Mouse (Mus musculus) liver, adult 2 months (tissue): ENCODE measurements around the gene Zbtb45. TPM values are rescaled to one million over a fixed set of nuclear protein-coding genes. Genes with fewer than 3 reads are reported as not detected.

Experiments used
- DNase-seq: peaks from one replicate; pipeline ENCODE4 v3.0.0-alpha.2; 2011; ENCODE audit warnings: low read depth, low spot score; ENCODE audit errors: extremely low read depth
- H3K27ac ChIP-seq: fragments of 200-500 bp; replicated peaks from 2 replicates; pipeline ENCODE4 v1.5.1; 2012; ENCODE audit warnings: low read depth, mild to moderate bottlenecking, control low read depth, inconsistent platforms, low read length; ENCODE audit not compliant: insufficient read depth
- H3K27me3 ChIP-seq: fragments of 200-500 bp; 2 replicates; pipeline ENCODE4 v1.6.1; 2012; ENCODE audit warnings: mild to moderate bottlenecking, moderate library complexity, low read length, inconsistent platforms; ENCODE audit not compliant: control insufficient read depth, insufficient read depth
- H3K36me3 ChIP-seq: fragments of 200-500 bp; 2 replicates; pipeline ENCODE4 v1.6.1; 2012; ENCODE audit warnings: low read length, inconsistent platforms; ENCODE audit not compliant: control insufficient read depth, insufficient read depth
- H3K4me1 ChIP-seq: fragments of 200-500 bp; 2 replicates; pipeline ENCODE4 v1.6.1; 2011; ENCODE audit warnings: low read length; ENCODE audit not compliant: control insufficient read depth, insufficient read depth
- H3K4me3 ChIP-seq: fragments of 200-500 bp; 2 replicates; pipeline ENCODE4 v1.5.1; 2011; ENCODE audit warnings: low read depth, mild to moderate bottlenecking, control low read depth, low read length, moderate library complexity; ENCODE audit not compliant: insufficient read depth
- H3K79me2 ChIP-seq: fragments of 200-500 bp; 2 replicates; pipeline ENCODE4 v1.6.1; 2012; ENCODE audit warnings: inconsistent platforms, mild to moderate bottlenecking, low read length, moderate library complexity; ENCODE audit not compliant: control insufficient read depth, insufficient read depth
- H3K9ac ChIP-seq: fragments of 200-500 bp; 2 replicates; pipeline ENCODE4 v1.6.1; 2012; ENCODE audit warnings: low read depth, mild to moderate bottlenecking, control low read depth, inconsistent platforms, low read length
- CTCF ChIP-seq: fragments of 200-500 bp; IDR thresholded peaks from 2 replicates; pipeline ENCODE4 v1.5.1; 2011; ENCODE audit warnings: low read depth, low read length, control low read depth
- POLR2A ChIP-seq: fragments of 200-500 bp; IDR thresholded peaks from 2 replicates; pipeline ENCODE4 v1.6.1; 2011; ENCODE audit warnings: low read length, control low read depth; ENCODE audit not compliant: insufficient read depth; ENCODE audit errors: extremely low read depth
- WGBS: fragments of 180-500 bp; shearing (Covaris S2); methylation state at CpG from one replicate; pipeline ENCODE4 v1.1.7; 2018; 5-methylcytosine and 5-hydroxymethylcytosine counted together
- polyA plus RNA-seq: library from polyadenylated mRNA; depleted of rRNA; stranded (reverse); fragments of >200 nt; gene quantifications from 2 replicates; pipeline ENCODE4 v1.2.3, GENCODE M21; 2012; rRNA removed
- total RNA-seq: library from RNA; depleted of rRNA; stranded (reverse); fragments of >200 nt; gene quantifications from 2 replicates; pipeline ENCODE4 v1.2.3, GENCODE M21; 2014; rRNA removed

Zbtb45 gene
- 0.28 and 1.2 TPM in 2 replicates for total RNA-seq
- polyA plus RNA-seq, result 4.5 TPM in 2 replicates

DNA sequence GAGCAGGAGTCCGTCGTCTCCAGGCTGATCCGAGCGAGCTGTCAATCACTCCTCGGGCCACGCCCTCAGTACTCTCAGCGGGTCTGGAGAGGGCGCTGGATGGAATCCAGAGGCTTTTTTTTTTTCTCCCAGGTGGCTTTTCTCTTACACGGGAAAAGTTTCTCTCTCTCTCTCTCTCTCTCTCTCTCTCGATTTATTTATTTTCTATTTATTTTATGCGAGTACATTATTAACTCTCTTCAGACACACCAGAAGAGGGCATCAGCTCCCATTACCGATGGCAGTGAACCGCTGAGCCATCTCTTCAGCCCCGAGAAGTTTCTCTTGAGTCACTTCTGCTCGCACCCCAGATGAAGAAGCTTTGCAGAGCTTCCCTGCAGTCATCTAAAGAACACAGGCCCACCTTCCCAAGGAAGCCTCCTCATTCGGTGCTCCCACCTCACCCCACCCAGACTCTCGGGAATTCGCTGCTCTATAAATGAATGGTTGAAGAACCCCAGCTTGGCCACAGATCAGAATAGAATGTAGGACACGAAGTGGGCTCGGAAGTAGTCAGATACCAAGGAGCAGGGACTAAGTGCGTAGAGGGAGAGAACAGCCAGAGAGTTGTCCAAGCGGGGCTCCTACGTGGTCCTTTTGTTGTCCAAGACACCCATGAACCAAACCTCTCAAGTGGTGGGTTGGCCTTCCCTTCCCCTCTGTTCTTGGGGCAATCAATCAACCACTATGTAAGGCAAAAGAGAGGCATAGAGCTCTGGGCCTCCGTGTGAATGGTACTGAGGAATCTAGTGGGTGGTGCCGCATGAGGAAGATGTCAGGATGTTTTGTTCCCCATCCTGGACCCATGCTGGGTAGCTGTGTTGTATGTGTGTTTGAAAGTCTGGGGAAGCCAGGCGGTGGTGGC, at the start of gene Zbtb45:
Zbtb45 (minus strand) TSS at position 30 of the 904 bp plus-strand sequence.
- DNase-seq, result no peak
- Histone ChIP-seq H3K27me3 (no peaks in the 10 kb centered on the region), H3K4me3 (peak within 1 kb of the TSS; percentile 68), H3K36me3 (no peaks in the 10 kb centered on the region), H3K79me2 (no peaks in the 10 kb centered on the region), H3K9ac (peak within 1 kb of the TSS; percentile 83), H3K4me1 (peaks cover 12% of the 10 kb centered on the region), H3K27ac (peak within 1 kb of the TSS; percentile 66)
- 17% methylated on average over 26 of the region's 26 CpGs for WGBS
- TF ChIP-seq POLR2A (no peak), CTCF (0 out of 2 replicates have a peak, but pooled peaks have one; percentile 0)

DNA sequence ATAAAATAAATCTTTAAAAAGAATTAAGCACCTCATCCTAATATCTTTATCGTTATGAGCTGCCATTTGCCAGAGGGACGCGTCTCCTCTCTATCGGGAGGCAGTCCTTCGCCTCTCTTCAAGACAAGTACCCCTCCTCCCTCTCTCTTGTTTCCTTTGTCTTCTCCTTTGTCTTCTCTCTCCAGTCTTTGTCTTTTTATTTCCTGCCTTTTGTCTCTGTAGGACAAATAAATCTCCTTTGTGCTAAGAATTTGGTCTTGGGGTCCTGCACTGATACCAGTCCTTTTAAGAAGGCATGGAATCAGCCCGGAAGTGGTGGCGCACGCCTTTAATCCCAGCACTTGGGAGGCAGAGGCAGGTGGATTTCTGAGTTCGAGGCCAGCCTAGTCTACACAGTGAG, 49.7 kb upstream of the Zbtb45 start:
- Histone ChIP-seq H3K79me2 (no peaks in the 10 kb centered on the region), H3K27ac (no peak overlapping the region), H3K4me3 (no peak overlapping the region), H3K4me1 (no peaks in the 10 kb centered on the region), H3K9ac (no peak overlapping the region), H3K36me3 (no peaks in the 10 kb centered on the region), H3K27me3 (no peaks in the 10 kb centered on the region)
- WGBS, result 89% methylated on average over 9 of the region's 9 CpGs
- no peak for DNase-seq
- TF ChIP-seq CTCF (no peak), POLR2A (no peak)

DNA sequence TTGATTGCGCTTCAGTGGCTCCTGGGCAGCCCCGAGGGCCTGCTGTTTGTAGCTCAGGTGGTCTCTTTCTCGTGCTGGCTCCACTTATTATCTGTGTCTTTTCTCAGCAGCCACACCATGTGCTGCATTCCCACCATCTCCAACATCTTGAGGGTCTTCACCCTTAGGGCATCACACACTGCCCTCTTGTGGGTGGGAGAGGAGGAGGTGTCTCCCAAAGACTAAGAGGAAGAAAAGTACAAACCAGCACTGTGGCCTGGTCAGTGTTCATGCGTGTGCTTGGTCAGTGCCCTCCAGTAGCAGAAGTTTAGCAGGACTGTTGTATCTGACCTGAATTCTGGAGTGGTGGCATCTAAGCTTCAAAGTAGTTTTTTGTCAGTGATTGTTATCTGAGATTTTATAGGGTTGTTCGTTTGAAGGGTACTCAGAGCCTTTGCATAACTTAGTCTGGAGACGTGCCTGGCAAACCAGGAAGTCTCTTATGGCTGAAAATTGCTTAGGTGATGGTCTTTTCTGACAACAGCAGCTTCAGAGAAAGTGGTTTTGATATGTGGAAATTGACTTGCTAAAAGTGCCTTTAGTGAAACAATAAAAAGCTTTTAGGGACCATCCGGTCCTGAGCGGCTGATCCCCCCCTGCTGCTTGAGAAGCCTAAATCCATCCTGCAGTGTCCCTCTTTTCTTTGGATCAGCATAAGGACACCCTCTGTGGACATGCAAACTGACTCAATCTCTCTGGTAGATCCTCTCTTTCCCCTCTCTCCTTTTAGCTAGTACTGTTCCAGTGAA, 47.3 kb upstream of the Zbtb45 start:
- no peak for DNase-seq
- no peaks in the 10 kb centered on the region for H3K36me3 ChIP-seq
- H3K4me3 ChIP-seq, result no peak overlapping the region
- no peak overlapping the region for H3K9ac ChIP-seq
- H3K27ac ChIP-seq, result no peak overlapping the region
- 79% methylated on average over 8 of the region's 8 CpGs for WGBS
- H3K27me3 ChIP-seq, result no peaks in the 10 kb centered on the region
- no peaks in the 10 kb centered on the region for H3K4me1 ChIP-seq
- TF ChIP-seq POLR2A (no peak), CTCF (no peak)
- H3K79me2 ChIP-seq, result no peaks in the 10 kb centered on the region

DNA sequence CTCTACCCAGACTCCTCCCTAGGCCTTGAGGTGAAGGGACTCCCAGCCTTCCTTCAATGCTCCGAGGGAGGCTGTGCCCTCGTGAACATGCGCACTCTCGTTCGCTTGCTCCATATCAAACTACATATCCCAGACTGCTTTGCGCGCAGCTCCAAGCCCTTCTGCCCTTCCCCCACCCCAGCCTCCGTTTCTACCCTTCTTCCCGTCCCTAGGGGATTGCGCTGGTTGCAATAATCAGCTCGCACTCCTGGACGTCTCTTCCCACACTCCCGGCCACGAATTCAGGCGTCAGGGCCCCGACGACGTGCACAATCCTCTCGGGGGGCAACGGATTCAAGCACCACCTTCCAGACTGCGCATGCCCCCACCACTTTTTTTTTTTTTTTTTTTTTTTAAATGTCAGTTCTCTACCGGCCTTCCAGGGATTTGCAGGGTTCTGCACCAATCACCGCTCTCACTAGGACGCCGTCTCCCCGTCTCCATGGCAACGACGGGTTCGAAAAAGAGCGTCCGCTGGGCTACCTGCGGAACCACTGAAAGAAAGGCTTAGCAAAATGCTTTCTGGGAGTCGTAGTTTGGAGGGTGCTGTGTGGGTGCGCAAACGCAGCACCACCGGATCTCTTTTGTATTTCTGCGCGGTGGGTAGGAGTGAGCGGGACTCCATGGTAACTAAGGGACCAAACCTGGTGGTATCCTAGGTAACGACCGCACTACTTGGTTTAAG, 44.6 kb upstream of the Zbtb45 start, which contains the start of gene Mzf1:
Mzf1 (minus strand) TSS at position 478 of the 724 bp plus-strand sequence.
- DNase-seq, result peak; percentile 93
- Histone ChIP-seq H3K36me3 (no peaks in the 10 kb centered on the region), H3K27ac (peak within 1 kb of the TSS; percentile 58), H3K4me3 (peak within 1 kb of the TSS; percentile 80), H3K27me3 (no peaks in the 10 kb centered on the region), H3K79me2 (no peaks in the 10 kb centered on the region), H3K4me1 (no peaks in the 10 kb centered on the region), H3K9ac (peak within 1 kb of the TSS; percentile 71)
- WGBS, result under 1% methylated on average over 40 of the region's 41 CpGs
- TF ChIP-seq POLR2A, result no peak
- TF ChIP-seq CTCF, result no peak

DNA sequence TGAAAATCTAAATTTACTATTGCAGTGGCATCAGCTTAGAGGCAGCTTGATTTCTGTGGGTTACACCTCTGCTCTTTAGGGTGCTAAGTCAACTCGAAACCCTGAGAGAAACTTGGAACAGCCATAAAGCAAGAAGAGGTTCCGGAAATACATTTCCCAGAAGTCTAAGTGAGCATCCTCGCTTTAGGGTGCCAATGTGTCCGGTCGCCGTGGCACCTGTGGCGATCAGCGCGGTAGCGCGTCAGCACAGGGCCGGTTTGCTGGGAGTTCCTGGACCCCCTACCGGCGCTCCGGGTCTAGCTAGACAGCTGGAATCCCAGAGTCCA, 44.1 kb upstream of the Zbtb45 start:
- DNase-seq, result no peak
- WGBS, result 1% methylated on average over 15 of the region's 15 CpGs
- H3K4me1 ChIP-seq, result no peaks in the 10 kb centered on the region
- peak overlapping the region; percentile 66 for H3K9ac ChIP-seq
- H3K79me2 ChIP-seq, result no peaks in the 10 kb centered on the region
- no peak for TF ChIP-seq CTCF
- no peak for TF ChIP-seq POLR2A
- peak overlapping the region; percentile 45 for H3K27ac ChIP-seq
- H3K4me3 ChIP-seq, result peak overlapping the region; percentile 80
- no peaks in the 10 kb centered on the region for H3K27me3 ChIP-seq
- H3K36me3 ChIP-seq, result no peaks in the 10 kb centered on the region
